Mouse (Mus musculus) forebrain, embryonic 14.5 days (tissue): Measurements from ENCODE around the gene Akap7. TPM values are rescaled to one million over a fixed set of nuclear protein-coding genes. Genes with fewer than 3 reads are reported as not detected.
"Not testable (repeated sequence)": the region's sequence is repeated elsewhere in the genome, so short reads cannot be mapped to it uniquely, and the experiment has no call there.

ENCODE experiments used
- ATAC-seq: fragments of 200-750 bp; cut with Nextera tagmentation; 2 replicates; pipeline ENCODE4 v1.8.0; 2017; ENCODE audit warnings: mild to moderate bottlenecking, moderate library complexity
- DNase-seq: peaks from one replicate; pipeline ENCODE4 v3.0.0-alpha.2; 2015; ENCODE audit warnings: low spot score
- H3K27ac ChIP-seq: fragments of 300-500 bp; sonication (generic); 2 replicates; pipeline ENCODE4 v1.5.1; 2014; ENCODE audit warnings: low read depth, mild to moderate bottlenecking, control low read depth, low read length, moderate library complexity
- H3K27me3 ChIP-seq: fragments of 300-500 bp; sonication (generic); replicated peaks from 2 replicates; pipeline ENCODE4 v1.6.1; 2014; ENCODE audit warnings: low read length, control low read depth, mixed read lengths; ENCODE audit not compliant: control insufficient read depth, insufficient read depth
- H3K36me3 ChIP-seq: fragments of 300-500 bp; sonication (generic); 2 replicates; pipeline ENCODE4 v1.6.1; 2014; ENCODE audit warnings: low read length, control low read depth; ENCODE audit not compliant: control insufficient read depth, insufficient read depth
- H3K4me1 ChIP-seq: fragments of 300-500 bp; sonication (generic); 2 replicates; pipeline ENCODE4 v1.6.1; 2014; ENCODE audit warnings: antibody characterized with exemption, low read length, control low read depth; ENCODE audit not compliant: control insufficient read depth, insufficient read depth
- H3K4me2 ChIP-seq: fragments of 300-500 bp; sonication (generic); 2 replicates; pipeline ENCODE4 v1.6.1; 2014; ENCODE audit warnings: mild to moderate bottlenecking, control low read depth, low read length
- H3K4me3 ChIP-seq: fragments of 300-500 bp; sonication (generic); 2 replicates; pipeline ENCODE4 v1.5.1; 2014; ENCODE audit warnings: low read depth, low read length, control low read depth
- H3K9ac ChIP-seq: fragments of 300-500 bp; sonication (generic); 2 replicates; pipeline ENCODE4 v1.6.1; 2014; ENCODE audit warnings: mild to moderate bottlenecking, low read length, control low read depth, moderate library complexity
- H3K9me3 ChIP-seq: fragments of 300-500 bp; sonication (generic); replicated peaks from 2 replicates; pipeline ENCODE4 v1.6.1; 2016; ENCODE audit warnings: low read length, control low read depth, mixed read lengths; ENCODE audit not compliant: control insufficient read depth
- WGBS: fragments of 180-500 bp; shearing (Covaris S2); extraction: QIAGEN DNeasy Blood & Tissue Kit; methylation state at CpG from one replicate; pipeline ENCODE4 v1.1.7; 2014; 5-methylcytosine and 5-hydroxymethylcytosine counted together
- polyA plus RNA-seq: library from polyadenylated mRNA; unstranded; fragments of >200 nt; fragmentation: Nextera tagmentation; extraction: Ambion mirVana; gene quantifications from 2 replicates; pipeline ENCODE4 v1.2.1, GENCODE M21; 2014

Gene Akap7
- polyA plus RNA-seq, 1 experiment from 2014 or later = 20.3 TPM

DNA sequence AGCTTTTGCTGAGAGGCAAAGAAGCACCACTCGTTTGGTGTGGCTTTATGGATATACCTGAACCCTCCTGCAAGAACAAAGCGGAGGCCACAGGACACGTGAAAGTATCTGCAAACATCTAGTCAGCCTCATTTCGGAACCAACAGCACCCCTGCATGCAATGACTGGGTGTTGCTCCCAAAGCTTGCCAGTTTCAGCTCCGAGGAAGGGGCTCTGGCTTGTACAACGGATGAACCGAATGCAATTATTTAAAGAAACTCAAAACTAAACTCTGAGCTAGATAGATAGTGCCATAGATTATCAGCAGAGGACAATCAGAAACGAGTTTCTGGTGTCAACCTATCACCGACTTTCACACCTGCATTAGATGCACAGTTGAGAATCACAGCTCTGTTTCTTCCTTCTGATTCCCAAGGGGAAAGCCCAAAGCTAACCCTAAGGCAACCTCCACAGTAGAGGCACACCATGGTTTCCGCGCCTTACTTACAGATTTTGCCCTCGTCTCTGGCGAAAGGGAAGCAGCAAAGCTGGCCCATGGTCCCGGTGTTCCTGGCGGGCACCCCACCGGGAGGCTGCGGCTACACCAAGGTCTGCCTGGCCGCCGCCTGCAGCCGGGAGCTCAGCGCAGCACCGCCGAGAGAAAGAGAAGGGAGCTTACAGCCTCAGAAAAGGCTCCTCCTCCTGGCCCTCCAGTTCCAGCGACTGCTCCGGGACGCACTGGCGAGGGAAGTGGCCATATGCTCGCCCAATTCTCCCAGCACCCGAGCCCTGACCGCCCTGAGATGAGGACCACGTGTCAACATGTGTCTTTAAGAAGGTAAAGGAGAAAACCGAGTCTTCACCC is 107.9 kb downstream of the Akap7 start:
- Histone ChIP-seq H3K4me3 (peak overlapping the region; percentile 41), H3K4me1 (peaks cover 2% of the 10 kb centered on the region; the same call in 1 of the 2 replicates), H3K4me2 (peak overlapping the region; percentile 75), H3K36me3 (no peaks in the 10 kb centered on the region), H3K27me3 (no peaks in the 10 kb centered on the region), H3K9me3 (no peaks in the 10 kb centered on the region), H3K9ac (peak overlapping the region; percentile 72), H3K27ac (peak overlapping the region; percentile 50; the same call in 1 of the 2 replicates)
- 16% methylated on average over 32 of the region's 32 CpGs for WGBS
- DNase-seq (peak; percentile 75), ATAC-seq (peak; percentile 91)

DNA sequence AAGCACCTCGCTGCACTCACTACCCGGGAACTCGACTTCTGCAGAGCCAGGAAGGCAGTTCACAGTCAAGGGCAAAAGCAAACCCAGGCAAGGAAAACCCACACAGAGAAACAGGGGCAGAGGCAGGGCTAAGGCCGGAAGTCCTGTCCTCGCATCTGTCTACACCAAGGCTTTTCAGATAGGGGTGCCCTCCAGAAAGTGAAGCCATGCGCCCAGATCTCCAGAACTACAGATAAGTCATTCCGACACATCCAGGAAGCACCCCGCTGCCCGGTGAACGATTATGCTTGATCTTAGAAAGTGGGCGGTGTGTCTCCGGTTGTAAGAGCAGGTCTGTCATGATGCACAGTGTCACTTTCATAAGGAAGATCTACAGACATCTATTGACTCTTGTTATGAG is 109.1 kb downstream of the Akap7 start:
- DNase-seq = no peak
- H3K4me2 ChIP-seq = peak overlapping the region; percentile 75; the same call in 1 of the 2 replicates
- WGBS = 88% methylated on average over 12 of the region's 12 CpGs

DNA sequence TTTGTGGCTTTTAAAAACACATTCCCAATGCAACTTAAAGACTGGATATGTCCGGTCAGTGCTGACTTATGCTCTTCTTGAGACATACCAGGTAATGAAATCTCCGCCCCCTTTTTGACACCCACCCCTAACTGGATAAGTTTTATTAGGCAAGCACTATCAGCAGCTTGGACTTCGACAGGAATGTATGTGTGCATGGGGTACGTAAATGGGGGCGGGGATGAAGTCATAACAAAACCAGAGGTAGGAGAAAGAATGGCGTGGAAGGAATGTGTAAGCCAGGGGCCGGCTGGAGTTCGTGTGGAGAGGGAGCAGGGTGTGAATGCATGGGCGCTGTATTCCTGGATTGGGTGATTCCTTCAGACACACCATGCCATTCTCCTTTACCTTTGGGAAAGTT is 109.6 kb downstream of the Akap7 start:
- H3K4me3 ChIP-seq = no peak overlapping the region
- H3K9ac ChIP-seq = no peak overlapping the region
- no peaks in the 10 kb centered on the region for H3K36me3 ChIP-seq
- DNase-seq (no peak), ATAC-seq (no peak)
- no peak overlapping the region for H3K27ac ChIP-seq
- no peak overlapping the region for H3K4me2 ChIP-seq
- no peaks in the 10 kb centered on the region for H3K9me3 ChIP-seq
- H3K4me1 ChIP-seq = peaks cover 2% of the 10 kb centered on the region; the same call in 1 of the 2 replicates
- WGBS = 81% methylated on average over 9 of the region's 9 CpGs
- H3K27me3 ChIP-seq = no peaks in the 10 kb centered on the region

More for the DNA sequence above, 109.1 kb downstream of the Akap7 start:
- no peak overlapping the region for H3K4me3 ChIP-seq
- H3K4me1 ChIP-seq = peaks cover 2% of the 10 kb centered on the region; the same call in 1 of the 2 replicates
- H3K27ac ChIP-seq = no peak overlapping the region
- no peaks in the 10 kb centered on the region for H3K36me3 ChIP-seq
- no peak for ATAC-seq
- H3K9ac ChIP-seq = no peak overlapping the region
- no peaks in the 10 kb centered on the region for H3K9me3 ChIP-seq
- H3K27me3 ChIP-seq = no peaks in the 10 kb centered on the region

DNA sequence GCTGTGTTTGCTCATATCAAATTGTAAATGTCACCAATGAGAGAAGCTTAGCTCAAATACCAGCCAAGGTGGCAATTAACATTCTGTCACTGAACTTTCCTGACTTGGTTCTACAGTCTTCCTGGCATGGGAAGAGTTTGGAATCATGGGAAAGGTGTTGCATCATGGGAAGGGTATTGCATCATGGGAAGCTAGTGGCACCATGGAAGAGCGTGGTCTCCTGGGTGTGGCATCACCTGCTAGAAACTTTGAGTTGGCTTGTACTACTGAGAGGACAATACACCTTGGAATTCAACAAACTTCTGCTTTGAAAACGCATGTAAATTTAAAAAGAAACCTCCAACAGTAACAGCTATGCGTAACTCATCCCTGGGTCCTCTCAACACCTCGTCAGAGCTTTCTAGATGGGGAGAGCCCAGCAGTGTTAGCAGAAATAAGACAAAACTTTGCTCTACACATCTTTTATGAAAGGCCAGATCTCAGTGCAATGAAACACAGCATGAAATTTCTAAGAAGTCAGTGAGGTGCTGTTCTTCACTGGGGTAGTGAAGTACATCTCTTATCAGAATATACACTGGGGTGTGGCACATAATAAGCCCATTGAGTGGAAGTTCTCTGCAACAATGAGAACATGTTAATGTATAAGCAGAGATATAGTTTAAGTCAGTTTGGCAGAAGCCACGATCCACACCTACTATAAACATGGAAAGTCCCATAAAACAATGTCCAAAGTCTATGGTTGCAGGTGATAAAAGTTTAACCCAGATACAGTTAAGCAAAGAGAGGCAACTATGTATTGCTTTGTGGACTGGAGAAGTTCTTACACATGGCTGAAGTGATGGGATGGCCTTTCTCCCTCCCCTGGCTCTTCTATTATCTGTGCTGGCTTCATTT is 115.2 kb downstream of the Akap7 start:
- Histone ChIP-seq H3K4me3 (no peak overlapping the region), H3K4me2 (no peak overlapping the region), H3K27ac (no peak overlapping the region), H3K9me3 (no peaks in the 10 kb centered on the region), H3K36me3 (no peaks in the 10 kb centered on the region), H3K4me1 (no peaks in the 10 kb centered on the region), H3K27me3 (no peaks in the 10 kb centered on the region), H3K9ac (no peak overlapping the region)
- DNase-seq (no peak), ATAC-seq (no peak)
- WGBS = 85% methylated on average over 5 of the region's 5 CpGs

DNA sequence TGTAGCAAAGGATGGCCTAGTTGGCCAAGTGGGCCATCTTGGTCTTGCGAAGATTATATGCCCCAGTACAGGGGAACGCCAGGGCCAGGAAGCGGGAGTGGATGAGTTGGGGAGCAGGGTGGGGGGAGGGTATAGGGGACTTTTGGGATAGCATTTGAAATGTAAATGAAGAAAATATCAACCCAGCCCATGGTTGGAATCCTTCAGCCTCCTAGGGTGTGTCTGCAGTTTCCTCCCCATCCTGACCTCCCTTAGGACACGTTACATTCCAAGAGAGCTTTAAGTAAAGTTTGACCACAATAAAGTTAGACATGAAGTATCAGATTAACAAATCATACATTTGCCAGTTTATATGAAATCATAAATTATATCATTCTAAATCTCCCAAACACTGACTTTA is 116.5 kb downstream of the Akap7 start:
- Histone ChIP-seq H3K27ac (no peak overlapping the region), H3K9ac (no peak overlapping the region), H3K9me3 (no peaks in the 10 kb centered on the region), H3K4me3 (no peak overlapping the region), H3K27me3 (no peaks in the 10 kb centered on the region), H3K4me1 (no peaks in the 10 kb centered on the region), H3K36me3 (no peaks in the 10 kb centered on the region), H3K4me2 (no peak overlapping the region)
- WGBS = 95% methylated on average over 4 of the region's 4 CpGs
- no peak for ATAC-seq
- no peak for DNase-seq

DNA sequence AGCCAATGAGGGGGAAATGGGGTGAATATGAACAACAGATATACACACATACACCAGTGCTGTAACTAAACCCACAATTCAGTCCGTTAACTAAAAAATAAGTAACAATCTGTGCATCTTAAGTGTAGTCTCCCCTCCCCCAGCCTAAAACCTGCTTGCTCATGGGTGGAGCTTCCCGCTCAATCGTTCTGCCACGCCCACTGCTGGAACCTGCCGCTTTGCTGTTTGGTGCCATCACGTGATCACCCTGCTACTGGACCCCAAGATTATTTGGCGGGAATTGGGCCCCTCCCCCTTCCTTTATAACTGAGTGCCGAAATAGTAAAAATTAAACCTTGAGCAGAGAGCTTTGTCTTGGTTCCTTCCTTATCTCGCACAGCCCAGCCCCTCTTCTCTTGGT is 121.4 kb downstream of the Akap7 start:
- H3K4me3 ChIP-seq, ATAC-seq, H3K9ac ChIP-seq, H3K4me1 ChIP-seq, H3K9me3 ChIP-seq, H3K36me3 ChIP-seq, H3K27ac ChIP-seq, H3K4me2 ChIP-seq, DNase-seq, H3K27me3 ChIP-seq: not testable (repeated sequence)
- 70% methylated on average over 9 of the region's 9 CpGs for WGBS

DNA sequence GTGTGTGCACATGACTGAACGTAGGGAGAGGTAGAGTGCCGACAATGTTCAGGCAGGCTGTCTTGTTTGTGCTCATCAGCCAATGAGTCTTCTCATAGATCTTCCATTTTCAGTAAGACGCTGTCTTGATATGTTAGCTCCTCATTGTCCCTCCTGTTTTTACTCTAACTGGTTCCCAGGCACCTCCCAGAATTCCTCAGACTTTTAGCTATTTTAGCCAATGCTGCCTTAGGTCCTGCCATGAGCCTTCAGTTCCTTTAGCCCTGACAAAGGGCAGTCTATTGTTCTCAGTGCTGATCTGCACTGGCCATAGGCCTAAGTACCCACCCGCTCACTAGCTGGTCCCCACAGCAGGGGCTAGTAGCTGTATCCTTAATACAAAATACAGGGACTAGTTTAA is 122.0 kb downstream of the Akap7 start:
- ATAC-seq = no peak
- 86% methylated on average over 4 of the region's 4 CpGs for WGBS

DNA sequence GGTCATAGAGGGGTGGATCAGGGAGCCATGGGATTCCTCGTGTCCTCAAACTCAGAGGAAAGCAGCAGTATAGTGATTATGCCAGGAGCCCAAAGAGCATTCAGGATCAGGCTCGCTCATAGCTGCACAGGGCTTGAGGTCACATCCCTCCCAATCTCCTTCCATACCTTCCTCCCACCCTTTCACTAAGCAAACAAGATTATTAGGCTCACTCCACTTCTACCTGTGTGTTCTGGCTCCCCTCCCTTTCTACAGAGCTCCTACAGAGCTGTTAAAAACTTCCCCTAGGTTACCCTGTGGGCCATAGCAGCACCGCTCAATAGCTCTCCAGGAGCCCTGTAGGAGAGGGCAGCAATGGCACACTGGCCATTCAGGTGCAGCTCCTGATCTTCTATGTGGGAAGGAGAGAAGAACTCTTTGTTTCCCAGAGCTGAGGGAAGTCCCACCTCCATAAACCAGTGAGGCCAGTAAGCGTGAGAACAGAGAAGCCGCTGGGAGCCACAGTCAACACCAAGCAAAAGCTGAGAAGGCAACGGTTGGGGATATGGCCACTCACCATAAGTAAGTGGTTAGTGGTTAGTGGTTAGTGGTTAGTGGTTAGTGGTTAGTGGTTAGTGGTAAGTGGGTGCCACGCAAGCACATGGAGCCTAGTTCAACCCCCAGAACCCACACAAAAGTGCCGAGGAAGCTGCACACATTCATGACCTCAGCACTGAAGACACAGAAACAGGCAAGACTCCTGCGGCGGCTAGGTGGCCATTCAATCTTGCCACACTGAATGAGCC is 122.7 kb downstream of the Akap7 start:
- Histone ChIP-seq H3K9me3 (no peaks in the 10 kb centered on the region), H3K4me1 (no peaks in the 10 kb centered on the region), H3K27ac (no peak overlapping the region), H3K4me2 (no peak overlapping the region), H3K4me3 (no peak overlapping the region), H3K36me3 (no peaks in the 10 kb centered on the region), H3K9ac (no peak overlapping the region), H3K27me3 (no peaks in the 10 kb centered on the region)
- WGBS = 77% methylated on average over 10 of the region's 10 CpGs
- ATAC-seq (no peak), DNase-seq (no peak)

More for the DNA sequence above, 122.0 kb downstream of the Akap7 start:
- Histone ChIP-seq H3K36me3 (no peaks in the 10 kb centered on the region), H3K9me3 (no peaks in the 10 kb centered on the region), H3K9ac (no peak overlapping the region), H3K4me3 (no peak overlapping the region), H3K27me3 (no peaks in the 10 kb centered on the region), H3K4me1 (no peaks in the 10 kb centered on the region), H3K27ac (no peak overlapping the region), H3K4me2 (no peak overlapping the region)
- no peak for DNase-seq
